Mouse (Mus musculus) small intestine, adult 2 months (tissue): Measurements from ENCODE around the gene Lmo1. TPM values are rescaled to one million over a fixed set of nuclear protein-coding genes. Genes with fewer than 3 reads are reported as not detected.

ENCODE experiments used
- H3K27ac ChIP-seq: fragments of 200-500 bp; 2 replicates; pipeline ENCODE4 v1.5.1; 2012; ENCODE audit warnings: low read depth, low read length, control low read depth, inconsistent platforms; ENCODE audit not compliant: insufficient read depth
- H3K27me3 ChIP-seq: fragments of 200-500 bp; 2 replicates; pipeline ENCODE4 v1.6.1; 2012; ENCODE audit warnings: mild to moderate bottlenecking, moderate library complexity, low read length, inconsistent platforms; ENCODE audit not compliant: control insufficient read depth, insufficient read depth
- H3K36me3 ChIP-seq: fragments of 200-500 bp; 2 replicates; pipeline ENCODE4 v1.6.1; 2012; ENCODE audit warnings: mild to moderate bottlenecking, low read length, control low read depth, inconsistent platforms; ENCODE audit not compliant: control insufficient read depth, insufficient read depth
- H3K4me1 ChIP-seq: fragments of 200-500 bp; 2 replicates; pipeline ENCODE4 v1.6.1; 2012; ENCODE audit warnings: low read length, inconsistent platforms, mixed read lengths; ENCODE audit not compliant: control insufficient read depth, insufficient read depth, insufficient read length
- H3K4me3 ChIP-seq: fragments of 200-500 bp; 2 replicates; pipeline ENCODE4 v1.5.1; 2012; ENCODE audit warnings: low read depth, mild to moderate bottlenecking, control low read depth, inconsistent platforms, low read length, moderate library complexity
- CTCF ChIP-seq: fragments of 200-500 bp; IDR thresholded peaks from 2 replicates; pipeline ENCODE4 v1.5.1; 2012; ENCODE audit warnings: low read depth, mild to moderate bottlenecking, control low read depth, inconsistent platforms, low read length, moderate library complexity, mixed read lengths; ENCODE audit not compliant: insufficient replicate concordance, insufficient read length; ENCODE audit errors: extremely low read depth
- POLR2A ChIP-seq: fragments of 200-500 bp; IDR thresholded peaks from 2 replicates; pipeline ENCODE4 v1.6.1; 2012; ENCODE audit warnings: low read depth, mild to moderate bottlenecking, control low read depth, inconsistent platforms, low read length, moderate library complexity
- WGBS: fragments of 180-500 bp; shearing (Covaris S2); methylation state at CpG from one replicate; pipeline ENCODE4 v1.1.7; 2018; 5-methylcytosine and 5-hydroxymethylcytosine counted together
- polyA plus RNA-seq: library from polyadenylated mRNA; depleted of rRNA; stranded (reverse); fragments of >200 nt; gene quantifications from 2 replicates; pipeline ENCODE4 v1.2.3, GENCODE M21; 2012; rRNA removed

Gene Lmo1
- polyA plus RNA-seq = 0.44 and 1.8 TPM in 2 replicates

- 1% methylated on average over 67 of the region's 67 CpGs for WGBS
- TF ChIP-seq CTCF = no peak
- TF ChIP-seq POLR2A = no peak
- Histone ChIP-seq H3K27me3 (peaks cover 14% of the 10 kb centered on the region), H3K4me1 (no peaks in the 10 kb centered on the region), H3K4me3 (peak within 1 kb of the TSS; percentile 47), H3K36me3 (no peaks in the 10 kb centered on the region), H3K27ac (no peak within 1 kb of the TSS)
Observed at GRCm38 (mm10) chr7:109174949-109175669, at the start of gene Lmo1. Gene Lmo1 (minus strand): TSS chr7:109175207.

GRCm38 (mm10) chr7:109221716-109222110, 46.7 kb upstream of the Lmo1 start:
- no peak for TF ChIP-seq POLR2A
- TF ChIP-seq CTCF = no peak
- Histone ChIP-seq H3K36me3 (no peaks in the 10 kb centered on the region), H3K4me1 (no peaks in the 10 kb centered on the region), H3K27ac (no peak overlapping the region), H3K27me3 (no peaks in the 10 kb centered on the region), H3K4me3 (no peak overlapping the region)
- 39% methylated on average over 15 of the region's 15 CpGs for WGBS

- Histone ChIP-seq H3K4me1 (no peaks in the 10 kb centered on the region), H3K4me3 (no peak overlapping the region), H3K27ac (no peak overlapping the region), H3K27me3 (no peaks in the 10 kb centered on the region), H3K36me3 (no peaks in the 10 kb centered on the region)
- no peak for TF ChIP-seq CTCF
- no peak for TF ChIP-seq POLR2A
- WGBS = 71% methylated on average over 20 of the region's 20 CpGs
Observed at GRCm38 (mm10) chr7:109220766-109221715, 46.0 kb upstream of the Lmo1 start.

GRCm38 (mm10) chr7:109220026-109220425, 45.0 kb upstream of the Lmo1 start:
- no peak overlapping the region for H3K4me3 ChIP-seq
- H3K27ac ChIP-seq = no peak overlapping the region
- no peaks in the 10 kb centered on the region for H3K36me3 ChIP-seq
- no peaks in the 10 kb centered on the region for H3K4me1 ChIP-seq
- no peaks in the 10 kb centered on the region for H3K27me3 ChIP-seq
- 89% methylated on average over 4 of the region's 4 CpGs for WGBS
- no peak for TF ChIP-seq POLR2A
- TF ChIP-seq CTCF = no peak

- 30% methylated on average over 5 of the region's 5 CpGs for WGBS
- Histone ChIP-seq H3K27me3 (no peaks in the 10 kb centered on the region), H3K4me3 (no peak overlapping the region), H3K4me1 (no peaks in the 10 kb centered on the region), H3K27ac (no peak overlapping the region), H3K36me3 (no peaks in the 10 kb centered on the region)
- no peak for TF ChIP-seq POLR2A
- no peak for TF ChIP-seq CTCF
Observed at GRCm38 (mm10) chr7:109218977-109219271, 43.9 kb upstream of the Lmo1 start.

- TF ChIP-seq CTCF = peak; percentile 78; the same call in 1 of the 2 replicates
- TF ChIP-seq POLR2A = no peak
- H3K4me1 ChIP-seq = no peaks in the 10 kb centered on the region
- H3K27me3 ChIP-seq = no peaks in the 10 kb centered on the region
- no peak overlapping the region for H3K4me3 ChIP-seq
- H3K36me3 ChIP-seq = no peaks in the 10 kb centered on the region
- 71% methylated on average over 2 of the region's 2 CpGs for WGBS
- no peak overlapping the region for H3K27ac ChIP-seq
Observed at GRCm38 (mm10) chr7:109218130-109218976, 43.3 kb upstream of the Lmo1 start.
